Mouse (Mus musculus) heart, embryonic 10.5 days (tissue): ENCODE measurements around the gene Agbl3. TPM values are rescaled to one million over a fixed set of nuclear protein-coding genes. Genes with fewer than 3 reads are reported as not detected.

Source experiments
- DNase-seq: peaks from one replicate; pipeline ENCODE4 v3.0.0-alpha.2; 2017; ENCODE audit warnings: low spot score
- H3K27ac ChIP-seq: fragments of 300-500 bp; sonication (generic); 2 replicates; pipeline ENCODE4 v1.5.1; 2016; ENCODE audit warnings: mild to moderate bottlenecking
- H3K27me3 ChIP-seq: fragments of 300-500 bp; sonication (generic); 2 replicates; pipeline ENCODE4 v1.6.1; 2016; ENCODE audit warnings: mild to moderate bottlenecking; ENCODE audit not compliant: poor library complexity, insufficient read depth, severe bottlenecking
- H3K36me3 ChIP-seq: fragments of 300-500 bp; sonication (generic); 2 replicates; pipeline ENCODE4 v1.6.1; 2016; ENCODE audit warnings: mild to moderate bottlenecking, moderate library complexity
- H3K4me1 ChIP-seq: fragments of 300-500 bp; sonication (generic); 2 replicates; pipeline ENCODE4 v1.6.1; 2016; ENCODE audit warnings: mild to moderate bottlenecking
- H3K4me3 ChIP-seq: fragments of 300-500 bp; sonication (generic); 2 replicates; pipeline ENCODE4 v1.5.1; 2016; ENCODE audit warnings: mild to moderate bottlenecking, moderate library complexity
- H3K9me3 ChIP-seq: fragments of 300-500 bp; sonication (generic); 2 replicates; pipeline ENCODE4 v1.6.1; 2016; ENCODE audit warnings: mild to moderate bottlenecking, moderate library complexity
- WGBS: fragments of 180-500 bp; shearing (Covaris S2); methylation state at CpG from one replicate; pipeline ENCODE4 v1.1.7; 2016; 5-methylcytosine and 5-hydroxymethylcytosine counted together
- polyA plus RNA-seq: library from polyadenylated mRNA; unstranded; fragments of >200 nt; fragmentation: Nextera tagmentation; extraction: Ambion mirVana; gene quantifications from 2 replicates; pipeline ENCODE4 v1.2.1, GENCODE M21; 2016

The Agbl3 gene
- polyA plus RNA-seq, 1 experiment from 2014 or later, result 6.0 TPM

DNA sequence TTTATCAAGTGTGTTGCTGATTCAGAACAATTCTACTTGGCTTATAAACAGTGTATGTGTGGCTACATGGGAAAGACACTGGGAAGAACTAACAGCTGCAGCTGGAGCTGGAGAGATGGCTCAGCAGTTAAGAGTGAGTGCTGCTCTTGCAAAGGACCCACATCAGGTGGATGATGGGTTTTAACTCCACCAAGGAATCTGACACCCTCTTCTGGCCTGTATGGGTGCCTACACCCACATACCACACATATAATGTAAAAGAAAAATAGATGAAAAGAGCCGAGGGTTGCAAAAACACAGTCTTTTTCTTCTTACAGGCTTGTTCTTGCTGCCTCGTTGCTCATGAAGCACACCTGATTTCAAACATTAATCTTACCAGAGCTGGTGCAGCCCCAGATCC, 125.9 kb downstream of the Agbl3 start:
- H3K4me1 ChIP-seq, result peaks cover 62% of the 10 kb centered on the region
- H3K9me3 ChIP-seq, result no peaks in the 10 kb centered on the region
- 76% methylated on average over 2 of the region's 2 CpGs for WGBS
- no peak overlapping the region for H3K27ac ChIP-seq
- no peaks in the 10 kb centered on the region for H3K27me3 ChIP-seq
- H3K4me3 ChIP-seq, result no peak overlapping the region
- peaks cover 57% of the 10 kb centered on the region for H3K36me3 ChIP-seq
- no peak for DNase-seq

DNA sequence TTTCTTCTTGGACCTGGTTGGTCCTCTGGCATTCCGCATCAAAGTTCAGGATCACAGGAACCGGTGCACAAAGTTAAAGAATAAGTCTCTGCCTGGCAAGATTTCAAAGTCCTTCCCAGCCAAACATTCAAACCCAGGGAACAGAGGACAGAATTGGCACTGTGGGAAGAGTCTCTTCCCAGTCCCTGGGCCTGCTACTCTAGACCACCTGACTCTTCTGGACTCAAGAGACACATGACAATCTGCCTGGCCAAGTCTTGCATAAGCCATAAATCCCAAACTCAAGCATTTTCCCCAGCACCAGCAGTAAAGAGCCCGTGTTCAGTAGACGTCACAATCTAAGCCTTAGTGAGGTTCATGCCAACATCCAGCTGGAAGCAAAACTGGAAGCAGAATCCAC, 126.4 kb downstream of the Agbl3 start:
- no peak for DNase-seq
- H3K4me1 ChIP-seq, result peaks cover 57% of the 10 kb centered on the region

DNA sequence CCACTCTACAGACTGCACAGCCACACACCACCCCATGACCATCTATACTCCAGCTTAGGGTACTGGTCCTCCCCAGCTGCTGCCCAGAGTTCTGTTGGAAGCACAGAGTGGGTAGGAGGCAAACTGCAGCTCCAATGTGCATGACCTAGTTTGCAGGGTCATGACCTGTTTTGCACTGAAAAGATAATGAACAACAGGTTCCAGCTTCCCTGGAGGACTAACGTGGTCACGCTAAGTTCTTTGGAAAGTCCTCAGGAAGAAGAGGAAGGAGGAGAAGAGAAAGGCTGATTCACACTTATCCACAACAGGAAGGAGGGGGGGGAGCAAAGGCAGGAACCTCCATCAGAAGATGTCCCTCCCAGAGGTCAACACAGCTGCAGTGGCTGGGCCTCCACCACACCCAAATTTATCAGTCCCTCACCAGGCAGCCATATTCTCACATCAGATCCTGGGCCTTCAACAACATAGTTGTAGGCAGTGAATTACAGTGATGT, 126.9 kb downstream of the Agbl3 start:
- H3K27ac ChIP-seq, result peak overlapping the region; percentile 48; the same call in 1 of the 2 replicates
- peaks cover 52% of the 10 kb centered on the region for H3K4me1 ChIP-seq
- H3K36me3 ChIP-seq, result peaks cover 49% of the 10 kb centered on the region
- H3K4me3 ChIP-seq, result no peak overlapping the region
- no peaks in the 10 kb centered on the region for H3K9me3 ChIP-seq
- WGBS, result 57% methylated on average over 2 of the region's 2 CpGs
- H3K27me3 ChIP-seq, result no peaks in the 10 kb centered on the region
- DNase-seq, result peak; percentile 85

More for the DNA sequence above, 126.4 kb downstream of the Agbl3 start:
- Histone ChIP-seq H3K4me3 (no peak overlapping the region), H3K36me3 (peaks cover 53% of the 10 kb centered on the region), H3K27ac (peak overlapping the region; percentile 48; the same call in 1 of the 2 replicates), H3K9me3 (no peaks in the 10 kb centered on the region), H3K27me3 (no peaks in the 10 kb centered on the region)
- WGBS, result 96% methylated on average over 4 of the region's 4 CpGs

DNA sequence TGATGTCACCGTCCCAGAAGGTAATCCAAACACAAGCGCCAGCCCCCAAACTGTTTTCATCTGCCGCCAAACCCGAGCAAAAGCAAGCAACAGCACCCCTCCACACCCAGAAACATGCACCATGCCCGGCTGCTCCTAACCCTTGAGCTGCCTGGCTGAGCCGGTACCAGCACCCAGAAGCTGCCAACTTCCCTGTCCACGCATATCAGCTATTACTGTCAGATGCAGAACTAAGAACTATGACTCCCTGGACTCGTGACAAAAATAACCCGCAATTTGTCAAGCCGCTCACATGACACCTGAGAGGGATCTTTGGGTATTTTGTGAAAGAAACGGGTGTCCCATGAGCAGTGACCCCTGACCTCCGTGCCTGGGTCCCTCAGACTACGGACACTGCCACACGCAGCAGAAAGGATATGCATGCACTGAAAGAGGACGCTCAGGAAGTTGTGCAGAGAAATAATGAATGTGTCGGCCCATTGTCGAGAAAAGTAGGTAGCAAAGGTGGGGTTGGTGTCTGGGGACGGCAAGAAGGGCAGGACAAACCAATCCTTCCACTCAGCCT, 127.5 kb downstream of the Agbl3 start:
- peaks cover 49% of the 10 kb centered on the region for H3K36me3 ChIP-seq
- peaks cover 46% of the 10 kb centered on the region for H3K4me1 ChIP-seq
- no peak overlapping the region for H3K4me3 ChIP-seq
- WGBS, result 85% methylated on average over 18 of the region's 18 CpGs
- H3K27me3 ChIP-seq, result no peaks in the 10 kb centered on the region
- peak overlapping the region; percentile 67; the same call in 1 of the 2 replicates for H3K27ac ChIP-seq
- no peaks in the 10 kb centered on the region for H3K9me3 ChIP-seq
- DNase-seq, result no peak

Other genes with a start within 250 kb of the Agbl3 start
- gene Cald1, start 181.9 kb upstream of the Agbl3 start, polyA plus RNA-seq, result 123 and 189 TPM in 2 replicates
- 1.4 and 1.8 TPM in 2 replicates for gene Tmem140, start 82.7 kb downstream of the Agbl3 start, polyA plus RNA-seq
- 13.7 and 16.5 TPM in 2 replicates for gene Cyren, start 97.6 kb downstream of the Agbl3 start, polyA plus RNA-seq
- gene Wdr91, start 130.4 kb downstream of the Agbl3 start, polyA plus RNA-seq, result 12.6 and 13.0 TPM in 2 replicates
- gene Stra8, start 139.7 kb downstream of the Agbl3 start, polyA plus RNA-seq, result not detected in 2 replicates
- 0.12 and 0.41 TPM in 2 replicates for gene Slc23a4, start 208.0 kb downstream of the Agbl3 start, polyA plus RNA-seq